Mouse (Mus musculus): ENCODE results near the gene Vav3. TPM values are rescaled to one million over a fixed set of nuclear protein-coding genes. Genes with fewer than 3 reads are reported as not detected.

Vav3 gene
- polyA plus RNA-seq, 1 experiment from 2014 or later, result 10.3 TPM

GRCm38 (mm10) chr3:109578983-109579382 is 238.5 kb downstream of the Vav3 start:
- 77% methylated on average over 7 of the region's 7 CpGs for WGBS
- Histone ChIP-seq H3K9me3 (ENCODE audit: control insufficient read depth, low read length) (no peaks in the 10 kb centered on the region), H3K27me3 (replicated peaks; ENCODE audit: control insufficient read depth, insufficient read depth, low read length) (no peaks in the 10 kb centered on the region), H3K36me3 (ENCODE audit: control insufficient read depth, insufficient read depth, low read length) (no peaks in the 10 kb centered on the region), H3K4me1 (ENCODE audit: control insufficient read depth, insufficient read depth, low read depth, low read length) (no peaks in the 10 kb centered on the region), H3K4me3 (ENCODE audit: low read length) (no peak overlapping the region), H3K4me2 (ENCODE audit: low read length) (no peak overlapping the region), H3K9ac (ENCODE audit: low read depth, low read length) (no peak overlapping the region), H3K27ac (ENCODE audit: low read depth, low read length) (no peak overlapping the region)
- no peak for ATAC-seq

- no peak overlapping the region for H3K4me3 ChIP-seq (ENCODE audit: low read length)
- H3K4me1 ChIP-seq (ENCODE audit: control insufficient read depth, insufficient read depth, low read depth, low read length), result no peaks in the 10 kb centered on the region
- no peaks in the 10 kb centered on the region for H3K27me3 ChIP-seq (replicated peaks; ENCODE audit: control insufficient read depth, insufficient read depth, low read length)
Measured at GRCm38 (mm10) chr3:109585946-109586345, 245.5 kb downstream of the Vav3 start.

GRCm38 (mm10) chr3:109592970-109593369 is 252.5 kb downstream of the Vav3 start:
- H3K27ac ChIP-seq (ENCODE audit: low read depth, low read length), result no peak overlapping the region
- H3K4me3 ChIP-seq (ENCODE audit: low read length), result no peak overlapping the region
- ATAC-seq, result no peak
- no peaks in the 10 kb centered on the region for H3K27me3 ChIP-seq (replicated peaks; ENCODE audit: control insufficient read depth, insufficient read depth, low read length)
- no peaks in the 10 kb centered on the region for H3K9me3 ChIP-seq (ENCODE audit: control insufficient read depth, low read length)
- 70% methylated on average over 6 of the region's 6 CpGs for WGBS
- no peak overlapping the region for H3K4me2 ChIP-seq (ENCODE audit: low read length)
- no peaks in the 10 kb centered on the region for H3K4me1 ChIP-seq (ENCODE audit: control insufficient read depth, insufficient read depth, low read depth, low read length)
- H3K36me3 ChIP-seq (ENCODE audit: control insufficient read depth, insufficient read depth, low read length), result no peaks in the 10 kb centered on the region
- no peak overlapping the region for H3K9ac ChIP-seq (ENCODE audit: low read depth, low read length)

More at GRCm38 (mm10) chr3:109585946-109586345, 245.5 kb downstream of the Vav3 start:
- Histone ChIP-seq H3K4me2 (ENCODE audit: low read length) (no peak overlapping the region), H3K9me3 (ENCODE audit: control insufficient read depth, low read length) (no peaks in the 10 kb centered on the region), H3K36me3 (ENCODE audit: control insufficient read depth, insufficient read depth, low read length) (no peaks in the 10 kb centered on the region), H3K9ac (ENCODE audit: low read depth, low read length) (no peak overlapping the region), H3K27ac (ENCODE audit: low read depth, low read length) (no peak overlapping the region)
- ATAC-seq, result no peak

GRCm38 (mm10) chr3:109596084-109596483 is 255.6 kb downstream of the Vav3 start:
- Histone ChIP-seq H3K9me3 (ENCODE audit: control insufficient read depth, low read length) (no peaks in the 10 kb centered on the region), H3K4me2 (ENCODE audit: low read length) (no peak overlapping the region), H3K4me1 (ENCODE audit: control insufficient read depth, insufficient read depth, low read depth, low read length) (no peaks in the 10 kb centered on the region), H3K27me3 (replicated peaks; ENCODE audit: control insufficient read depth, insufficient read depth, low read length) (no peaks in the 10 kb centered on the region), H3K4me3 (ENCODE audit: low read length) (no peak overlapping the region), H3K36me3 (ENCODE audit: control insufficient read depth, insufficient read depth, low read length) (no peaks in the 10 kb centered on the region), H3K27ac (ENCODE audit: low read depth, low read length) (no peak overlapping the region), H3K9ac (ENCODE audit: low read depth, low read length) (no peak overlapping the region)
- ATAC-seq, result no peak
- WGBS, result 85% methylated on average over 3 of the region's 3 CpGs

GRCm38 (mm10) chr3:109600699-109601451 is 260.4 kb downstream of the Vav3 start:
- no peak overlapping the region for H3K4me2 ChIP-seq (ENCODE audit: low read length)
- 87% methylated on average over 4 of the region's 4 CpGs for WGBS
- H3K4me1 ChIP-seq (ENCODE audit: control insufficient read depth, insufficient read depth, low read depth, low read length), result no peaks in the 10 kb centered on the region
- ATAC-seq, result no peak
- H3K27me3 ChIP-seq (replicated peaks; ENCODE audit: control insufficient read depth, insufficient read depth, low read length), result no peaks in the 10 kb centered on the region
- no peak overlapping the region for H3K4me3 ChIP-seq (ENCODE audit: low read length)
- H3K9me3 ChIP-seq (ENCODE audit: control insufficient read depth, low read length), result no peaks in the 10 kb centered on the region
- no peak overlapping the region for H3K27ac ChIP-seq (ENCODE audit: low read depth, low read length)
- no peaks in the 10 kb centered on the region for H3K36me3 ChIP-seq (ENCODE audit: control insufficient read depth, insufficient read depth, low read length)
- no peak overlapping the region for H3K9ac ChIP-seq (ENCODE audit: low read depth, low read length)

GRCm38 (mm10) chr3:109602753-109603152 is 262.3 kb downstream of the Vav3 start:
- H3K9ac ChIP-seq (ENCODE audit: low read depth, low read length), result no peak overlapping the region
- no peaks in the 10 kb centered on the region for H3K9me3 ChIP-seq (ENCODE audit: control insufficient read depth, low read length)

GRCm38 (mm10) chr3:109606121-109606520 is 265.7 kb downstream of the Vav3 start:
- WGBS, result 76% methylated on average over 2 of the region's 2 CpGs
- Histone ChIP-seq H3K9me3 (ENCODE audit: control insufficient read depth, low read length) (no peaks in the 10 kb centered on the region), H3K27me3 (replicated peaks; ENCODE audit: control insufficient read depth, insufficient read depth, low read length) (no peaks in the 10 kb centered on the region), H3K4me3 (ENCODE audit: low read length) (no peak overlapping the region), H3K36me3 (ENCODE audit: control insufficient read depth, insufficient read depth, low read length) (no peaks in the 10 kb centered on the region), H3K27ac (ENCODE audit: low read depth, low read length) (no peak overlapping the region), H3K9ac (ENCODE audit: low read depth, low read length) (no peak overlapping the region), H3K4me1 (ENCODE audit: control insufficient read depth, insufficient read depth, low read depth, low read length) (no peaks in the 10 kb centered on the region), H3K4me2 (ENCODE audit: low read length) (no peak overlapping the region)
- no peak for ATAC-seq

More at GRCm38 (mm10) chr3:109602753-109603152, 262.3 kb downstream of the Vav3 start:
- Histone ChIP-seq H3K4me2 (ENCODE audit: low read length) (no peak overlapping the region), H3K36me3 (ENCODE audit: control insufficient read depth, insufficient read depth, low read length) (no peaks in the 10 kb centered on the region), H3K27ac (ENCODE audit: low read depth, low read length) (no peak overlapping the region), H3K4me3 (ENCODE audit: low read length) (no peak overlapping the region), H3K4me1 (ENCODE audit: control insufficient read depth, insufficient read depth, low read depth, low read length) (no peaks in the 10 kb centered on the region), H3K27me3 (replicated peaks; ENCODE audit: control insufficient read depth, insufficient read depth, low read length) (no peaks in the 10 kb centered on the region)
- WGBS, result 87% methylated on average over 1 of the region's 1 CpGs
- no peak for ATAC-seq

GRCm38 (mm10) chr3:109621721-109622120 is 281.3 kb downstream of the Vav3 start:
- 65% methylated on average over 3 of the region's 3 CpGs for WGBS
- ATAC-seq, result no peak
- H3K9me3 ChIP-seq (ENCODE audit: control insufficient read depth, low read length), result no peaks in the 10 kb centered on the region

GRCm38 (mm10) chr3:109622361-109622760 is 281.9 kb downstream of the Vav3 start:
- Histone ChIP-seq H3K9me3 (ENCODE audit: control insufficient read depth, low read length) (no peaks in the 10 kb centered on the region), H3K4me1 (ENCODE audit: control insufficient read depth, insufficient read depth, low read depth, low read length) (no peaks in the 10 kb centered on the region), H3K4me3 (ENCODE audit: low read length) (no peak overlapping the region), H3K9ac (ENCODE audit: low read depth, low read length) (no peak overlapping the region), H3K4me2 (ENCODE audit: low read length) (no peak overlapping the region), H3K36me3 (ENCODE audit: control insufficient read depth, insufficient read depth, low read length) (no peaks in the 10 kb centered on the region), H3K27me3 (replicated peaks; ENCODE audit: control insufficient read depth, insufficient read depth, low read length) (no peaks in the 10 kb centered on the region), H3K27ac (ENCODE audit: low read depth, low read length) (no peak overlapping the region)
- WGBS, result 63% methylated on average over 1 of the region's 1 CpGs
- ATAC-seq, result 0 out of 2 replicates have a peak, but pooled peaks have one; percentile 30

More at GRCm38 (mm10) chr3:109621721-109622120, 281.3 kb downstream of the Vav3 start:
- H3K9ac ChIP-seq (ENCODE audit: low read depth, low read length), result no peak overlapping the region
- no peak overlapping the region for H3K4me3 ChIP-seq (ENCODE audit: low read length)
- no peaks in the 10 kb centered on the region for H3K27me3 ChIP-seq (replicated peaks; ENCODE audit: control insufficient read depth, insufficient read depth, low read length)
- H3K4me1 ChIP-seq (ENCODE audit: control insufficient read depth, insufficient read depth, low read depth, low read length), result no peaks in the 10 kb centered on the region
- H3K36me3 ChIP-seq (ENCODE audit: control insufficient read depth, insufficient read depth, low read length), result no peaks in the 10 kb centered on the region
- no peak overlapping the region for H3K27ac ChIP-seq (ENCODE audit: low read depth, low read length)
- H3K4me2 ChIP-seq (ENCODE audit: low read length), result no peak overlapping the region
